Mouse (Mus musculus): ENCODE data around the gene Cd2ap. TPM values are rescaled to one million over a fixed set of nuclear protein-coding genes. Genes with fewer than 3 reads are reported as not detected.

Gene Cd2ap
- polyA plus RNA-seq, 1 experiment from 2014 or later: 22.2 TPM

DNA sequence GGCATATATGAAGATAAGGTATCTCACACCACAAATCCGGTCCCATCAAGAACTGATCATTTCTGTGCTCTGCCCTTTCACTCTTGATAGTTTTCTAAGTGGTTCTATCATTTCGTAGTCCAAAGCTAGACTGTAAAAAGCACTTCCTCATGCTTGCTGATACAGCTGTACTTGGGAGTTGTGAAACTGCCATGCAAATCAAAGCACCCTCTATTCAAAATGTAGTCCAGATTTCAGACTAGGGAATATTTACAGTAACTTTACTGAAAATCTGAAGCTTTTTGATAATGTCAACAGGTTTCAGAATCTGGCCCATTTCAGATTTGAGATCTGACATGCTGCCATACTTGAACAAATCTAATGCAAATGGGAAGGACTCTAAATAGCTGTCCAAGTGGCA is 39.3 kb downstream of the Cd2ap start:
- H3K36me3 ChIP-seq (ENCODE audit: control insufficient read depth, insufficient read depth, low read length): no peaks in the 10 kb centered on the region; the same call in 1 of the 2 replicates
- no peak overlapping the region for H3K4me3 ChIP-seq (ENCODE audit: low read depth, low read length)
- H3K4me1 ChIP-seq (replicated peaks; ENCODE audit: control insufficient read depth, insufficient read depth, low read length): no peaks in the 10 kb centered on the region
- 70% methylated on average over 2 of the region's 2 CpGs for WGBS
- no peak overlapping the region for H3K4me2 ChIP-seq
- ATAC-seq (replicated peaks; ENCODE audit: low FRiP score) (no peak), DNase-seq (ENCODE audit: low spot score) (no peak)
- H3K27me3 ChIP-seq (replicated peaks; ENCODE audit: control insufficient read depth, insufficient read depth, low read length): no peaks in the 10 kb centered on the region
- H3K9ac ChIP-seq (ENCODE audit: low read depth, low read length): no peak overlapping the region
- no peaks in the 10 kb centered on the region for H3K9me3 ChIP-seq (ENCODE audit: control insufficient read depth, low read length)
- H3K27ac ChIP-seq (ENCODE audit: low read depth, low read length): no peak overlapping the region

DNA sequence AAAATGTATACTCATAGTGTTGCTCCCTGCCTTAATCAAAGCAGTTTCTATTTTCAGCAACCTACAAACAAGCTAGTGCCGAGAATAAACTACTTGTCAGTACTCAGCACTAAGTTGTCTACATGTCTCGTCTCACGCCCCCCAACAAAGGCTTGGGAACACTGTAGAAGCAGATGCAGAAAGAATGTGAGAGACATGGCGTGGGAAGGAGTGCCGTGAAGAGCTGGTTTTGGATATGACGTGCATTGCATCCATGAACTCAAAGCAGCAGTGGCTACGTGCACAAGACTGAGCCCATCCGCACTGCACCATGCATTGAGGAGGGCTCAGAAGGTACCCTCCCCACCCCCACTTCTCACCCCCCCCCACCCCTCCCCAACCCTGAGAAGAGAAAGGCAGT is 53.7 kb downstream of the Cd2ap start:
- H3K9ac ChIP-seq (ENCODE audit: low read depth, low read length): no peak overlapping the region
- 93% methylated on average over 8 of the region's 8 CpGs for WGBS
- H3K9me3 ChIP-seq (ENCODE audit: control insufficient read depth, low read length): no peaks in the 10 kb centered on the region
- H3K4me1 ChIP-seq (replicated peaks; ENCODE audit: control insufficient read depth, insufficient read depth, low read length): no peaks in the 10 kb centered on the region
- H3K36me3 ChIP-seq (ENCODE audit: control insufficient read depth, insufficient read depth, low read length): peaks cover 8% of the 10 kb centered on the region; the same call in 1 of the 2 replicates
- no peak overlapping the region for H3K4me3 ChIP-seq (ENCODE audit: low read depth, low read length)
- no peak overlapping the region for H3K27ac ChIP-seq (ENCODE audit: low read depth, low read length)
- no peaks in the 10 kb centered on the region for H3K27me3 ChIP-seq (replicated peaks; ENCODE audit: control insufficient read depth, insufficient read depth, low read length)
- DNase-seq (ENCODE audit: low spot score) (no peak), ATAC-seq (replicated peaks; ENCODE audit: low FRiP score) (no peak)
- no peak overlapping the region for H3K4me2 ChIP-seq

DNA sequence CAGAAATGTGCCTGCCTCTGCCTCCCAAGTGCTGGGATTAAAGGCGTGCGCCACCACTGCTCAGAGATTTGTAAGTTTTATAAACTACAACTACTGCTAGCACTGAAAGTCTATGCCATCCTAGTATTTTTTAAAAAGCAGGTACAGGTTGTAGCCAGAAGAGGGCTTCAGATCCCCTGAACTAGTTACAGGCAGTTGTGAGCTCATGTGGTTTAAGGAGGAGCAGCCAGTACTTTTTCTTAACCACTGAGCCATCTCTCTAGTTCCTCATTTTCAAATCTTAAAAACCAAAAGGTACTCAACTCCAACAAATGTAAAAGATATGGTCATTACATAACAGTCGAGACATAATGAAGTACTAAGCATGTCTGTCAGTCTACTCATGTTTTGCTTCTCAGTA is 61.1 kb downstream of the Cd2ap start:
- Histone ChIP-seq H3K4me2 (no peak overlapping the region), H3K4me3 (ENCODE audit: low read depth, low read length) (no peak overlapping the region), H3K4me1 (replicated peaks; ENCODE audit: control insufficient read depth, insufficient read depth, low read length) (no peaks in the 10 kb centered on the region), H3K9me3 (ENCODE audit: control insufficient read depth, low read length) (no peaks in the 10 kb centered on the region), H3K36me3 (ENCODE audit: control insufficient read depth, insufficient read depth, low read length) (no peaks in the 10 kb centered on the region; the same call in 1 of the 2 replicates), H3K9ac (ENCODE audit: low read depth, low read length) (no peak overlapping the region), H3K27ac (ENCODE audit: low read depth, low read length) (no peak overlapping the region), H3K27me3 (replicated peaks; ENCODE audit: control insufficient read depth, insufficient read depth, low read length) (no peaks in the 10 kb centered on the region)
- no peak for DNase-seq (ENCODE audit: low spot score)
- ATAC-seq (replicated peaks; ENCODE audit: low FRiP score): no peak
- WGBS: 82% methylated on average over 3 of the region's 3 CpGs

DNA sequence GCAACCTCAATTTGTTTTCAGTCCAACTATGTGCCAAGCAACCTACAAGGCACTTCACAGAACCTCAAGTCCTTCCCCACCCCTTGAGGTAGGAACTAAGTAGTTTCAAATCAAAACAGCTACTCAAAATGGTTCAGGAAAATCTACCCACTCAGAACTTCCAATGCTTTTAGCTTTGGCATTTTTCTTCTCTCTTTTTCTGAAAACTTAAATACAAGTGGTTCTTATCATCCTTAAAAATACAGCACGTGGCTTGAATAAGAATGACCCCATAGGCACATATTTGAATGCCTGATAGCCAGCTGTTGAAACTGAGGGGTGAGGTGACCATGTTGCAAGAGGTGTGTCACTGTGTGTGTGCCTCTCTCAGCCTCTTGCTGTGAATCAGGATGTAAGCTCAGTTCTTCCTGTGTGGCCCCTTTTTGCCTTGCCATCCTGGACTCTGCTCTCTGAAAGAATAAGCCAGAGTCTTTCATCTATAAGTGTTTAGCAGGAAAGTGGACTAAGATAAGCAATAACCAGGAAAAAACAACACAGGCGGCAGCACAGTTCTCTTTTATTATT is 84.0 kb downstream of the Cd2ap start:
- no peak for ATAC-seq (replicated peaks; ENCODE audit: low FRiP score)
- Histone ChIP-seq H3K27me3 (replicated peaks; ENCODE audit: control insufficient read depth, insufficient read depth, low read length) (no peaks in the 10 kb centered on the region), H3K9me3 (ENCODE audit: control insufficient read depth, low read length) (no peaks in the 10 kb centered on the region), H3K4me3 (ENCODE audit: low read depth, low read length) (no peak overlapping the region), H3K36me3 (ENCODE audit: control insufficient read depth, insufficient read depth, low read length) (no peaks in the 10 kb centered on the region; the same call in 1 of the 2 replicates), H3K9ac (ENCODE audit: low read depth, low read length) (no peak overlapping the region), H3K4me1 (replicated peaks; ENCODE audit: control insufficient read depth, insufficient read depth, low read length) (no peaks in the 10 kb centered on the region; the same call in 1 of the 2 replicates), H3K4me2 (no peak overlapping the region), H3K27ac (ENCODE audit: low read depth, low read length) (no peak overlapping the region)
- no peak for DNase-seq (ENCODE audit: low spot score)
- WGBS: 87% methylated on average over 2 of the region's 2 CpGs

DNA sequence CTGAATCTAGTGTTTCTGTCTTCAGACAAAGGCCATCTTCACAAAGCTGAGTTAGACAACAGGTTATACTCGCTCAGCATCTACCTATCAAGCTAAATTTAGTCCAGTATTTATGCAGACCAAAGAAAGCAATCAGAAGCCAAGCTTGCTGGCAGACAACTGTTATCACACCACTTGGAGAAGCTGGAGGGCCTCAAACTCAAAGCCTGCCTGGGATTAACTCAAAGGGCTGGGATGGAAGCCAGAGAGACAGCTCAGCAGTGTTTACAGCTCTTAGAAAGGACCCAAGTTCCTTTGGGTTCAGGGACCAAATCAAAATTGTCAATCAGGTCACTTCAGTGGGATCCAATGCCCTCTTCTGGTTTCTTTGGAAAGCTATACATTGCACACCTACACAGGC is 85.7 kb downstream of the Cd2ap start:
- H3K4me2 ChIP-seq: no peak overlapping the region
- H3K27ac ChIP-seq (ENCODE audit: low read depth, low read length): no peak overlapping the region
- H3K9ac ChIP-seq (ENCODE audit: low read depth, low read length): no peak overlapping the region
- no peaks in the 10 kb centered on the region; the same call in 1 of the 2 replicates for H3K4me1 ChIP-seq (replicated peaks; ENCODE audit: control insufficient read depth, insufficient read depth, low read length)
- ATAC-seq (replicated peaks; ENCODE audit: low FRiP score): no peak
- H3K4me3 ChIP-seq (ENCODE audit: low read depth, low read length): no peak overlapping the region
- H3K36me3 ChIP-seq (ENCODE audit: control insufficient read depth, insufficient read depth, low read length): no peaks in the 10 kb centered on the region; the same call in 1 of the 2 replicates
- DNase-seq (ENCODE audit: low spot score): no peak
- H3K27me3 ChIP-seq (replicated peaks; ENCODE audit: control insufficient read depth, insufficient read depth, low read length): no peaks in the 10 kb centered on the region
- 84% methylated on average over 1 of the region's 1 CpGs for WGBS
- H3K9me3 ChIP-seq (ENCODE audit: control insufficient read depth, low read length): no peaks in the 10 kb centered on the region

DNA sequence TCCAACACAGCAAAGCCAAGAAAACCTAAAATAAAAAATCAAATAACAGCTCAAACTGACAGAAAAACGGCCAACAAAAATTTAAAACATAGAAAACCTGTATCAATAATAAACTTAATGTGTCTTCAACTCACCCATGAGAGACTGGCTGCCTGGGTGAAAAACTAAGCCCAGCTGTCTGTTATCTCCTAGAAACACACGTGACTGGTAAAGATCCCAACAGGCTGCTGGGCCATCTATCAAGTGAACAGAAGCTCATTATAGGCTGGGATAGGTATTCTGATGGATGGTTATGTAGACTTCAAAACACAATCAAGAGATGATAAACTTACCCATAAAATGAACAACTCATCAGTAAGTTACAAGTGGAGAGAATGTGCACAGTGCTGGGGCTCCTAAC is 86.7 kb downstream of the Cd2ap start:
- Histone ChIP-seq H3K36me3 (ENCODE audit: control insufficient read depth, insufficient read depth, low read length) (no peaks in the 10 kb centered on the region; the same call in 1 of the 2 replicates), H3K4me2 (no peak overlapping the region), H3K27me3 (replicated peaks; ENCODE audit: control insufficient read depth, insufficient read depth, low read length) (no peaks in the 10 kb centered on the region), H3K4me1 (replicated peaks; ENCODE audit: control insufficient read depth, insufficient read depth, low read length) (no peaks in the 10 kb centered on the region; the same call in 1 of the 2 replicates), H3K27ac (ENCODE audit: low read depth, low read length) (no peak overlapping the region), H3K9ac (ENCODE audit: low read depth, low read length) (no peak overlapping the region), H3K9me3 (ENCODE audit: control insufficient read depth, low read length) (no peaks in the 10 kb centered on the region), H3K4me3 (ENCODE audit: low read depth, low read length) (no peak overlapping the region)
- WGBS: 53% methylated on average over 2 of the region's 2 CpGs
- peak; percentile 75; the same call in 1 of the 2 replicates for ATAC-seq (replicated peaks; ENCODE audit: low FRiP score)
- no peak for DNase-seq (ENCODE audit: low spot score)

DNA sequence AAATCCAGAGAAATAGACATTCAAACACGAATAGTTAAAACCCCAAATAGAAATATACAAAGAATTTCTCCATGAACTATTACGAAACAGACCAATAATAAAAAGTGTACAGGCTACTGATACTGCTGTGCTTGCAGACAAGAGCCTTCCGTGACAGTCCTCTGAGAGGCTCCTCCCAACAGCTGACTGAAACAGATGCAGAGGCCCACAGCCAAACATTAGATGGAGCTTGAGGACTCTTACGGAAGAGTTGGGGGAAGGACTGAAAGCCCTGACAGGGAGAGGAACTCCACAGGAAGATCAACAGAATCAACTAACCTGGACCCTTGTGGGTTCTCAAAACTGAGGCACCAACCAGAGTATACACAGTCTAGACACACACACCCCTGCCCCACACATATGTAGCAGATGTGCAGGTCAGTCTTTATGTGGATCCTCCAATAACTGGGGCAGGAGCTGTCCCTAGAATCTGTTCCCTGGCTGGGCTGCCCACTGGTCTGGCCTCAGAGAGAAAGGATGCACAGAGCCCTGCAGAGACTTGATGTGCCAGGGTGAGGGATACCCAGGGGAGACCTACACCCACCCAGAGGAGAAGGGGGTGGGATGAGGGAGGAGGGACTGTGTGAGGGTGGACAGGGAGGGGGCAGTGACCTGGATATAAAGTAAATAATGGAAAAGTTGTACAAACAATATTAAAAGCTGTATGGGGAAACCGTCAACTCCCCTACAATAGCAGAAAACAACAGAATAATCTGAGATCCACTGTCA is 87.6 kb downstream of the Cd2ap start:
- Histone ChIP-seq H3K27me3 (replicated peaks; ENCODE audit: control insufficient read depth, insufficient read depth, low read length) (no peaks in the 10 kb centered on the region), H3K27ac (ENCODE audit: low read depth, low read length) (no peak overlapping the region), H3K9ac (ENCODE audit: low read depth, low read length) (no peak overlapping the region), H3K4me2 (no peak overlapping the region), H3K9me3 (ENCODE audit: control insufficient read depth, low read length) (no peaks in the 10 kb centered on the region), H3K36me3 (ENCODE audit: control insufficient read depth, insufficient read depth, low read length) (no peaks in the 10 kb centered on the region; the same call in 1 of the 2 replicates), H3K4me1 (replicated peaks; ENCODE audit: control insufficient read depth, insufficient read depth, low read length) (no peaks in the 10 kb centered on the region; the same call in 1 of the 2 replicates), H3K4me3 (ENCODE audit: low read depth, low read length) (no peak overlapping the region)
- WGBS: 80% methylated on average over 5 of the region's 5 CpGs
- no peak for DNase-seq (ENCODE audit: low spot score)
- no peak; the same call in 1 of the 2 replicates for ATAC-seq (replicated peaks; ENCODE audit: low FRiP score)

DNA sequence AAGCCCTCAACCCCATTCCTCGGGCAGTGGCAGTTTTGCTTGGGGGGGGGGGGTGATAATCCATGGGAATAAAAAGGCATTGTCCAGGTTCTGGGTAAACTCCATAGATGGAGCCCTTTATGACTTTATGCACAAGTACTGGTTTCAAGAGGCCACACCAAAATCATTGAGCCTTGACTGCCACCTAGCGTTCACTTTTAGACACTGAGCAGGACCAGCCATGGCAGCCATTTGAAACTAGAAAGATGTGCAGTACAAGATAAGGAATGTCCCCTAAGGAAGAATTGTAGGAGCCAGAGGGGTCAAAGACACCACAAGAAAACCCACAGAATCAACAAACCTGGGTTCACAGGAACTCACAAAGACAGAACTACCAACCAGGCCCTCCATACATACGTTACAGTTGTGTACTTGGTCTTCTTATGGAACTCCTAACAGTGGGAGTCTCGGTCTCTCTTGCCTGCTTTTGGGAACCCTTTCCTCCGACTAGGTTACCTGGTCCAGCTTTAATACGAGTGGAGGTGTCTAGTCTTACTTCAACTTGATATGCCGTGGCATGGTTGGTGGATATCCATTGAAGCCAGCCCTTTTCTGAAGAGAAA is 94.2 kb downstream of the Cd2ap start:
- ATAC-seq (replicated peaks; ENCODE audit: low FRiP score): peak; percentile 68
- Histone ChIP-seq H3K4me2 (no peak overlapping the region), H3K4me1 (replicated peaks; ENCODE audit: control insufficient read depth, insufficient read depth, low read length) (no peaks in the 10 kb centered on the region), H3K9me3 (ENCODE audit: control insufficient read depth, low read length) (no peaks in the 10 kb centered on the region), H3K36me3 (ENCODE audit: control insufficient read depth, insufficient read depth, low read length) (no peaks in the 10 kb centered on the region), H3K27ac (ENCODE audit: low read depth, low read length) (no peak overlapping the region), H3K4me3 (ENCODE audit: low read depth, low read length) (no peak overlapping the region), H3K9ac (ENCODE audit: low read depth, low read length) (no peak overlapping the region), H3K27me3 (replicated peaks; ENCODE audit: control insufficient read depth, insufficient read depth, low read length) (no peaks in the 10 kb centered on the region)
- 52% methylated on average over 7 of the region's 7 CpGs for whole genome bisulfite sequencing
- peak; percentile 42 for DNase-seq (ENCODE audit: low spot score)
